Mouse (Mus musculus): Measurements from ENCODE around the gene Rab26. TPM values are rescaled to one million over a fixed set of nuclear protein-coding genes. Genes with fewer than 3 reads are reported as not detected.

Rab26 gene
- total RNA-seq, 2 experiments from 2014 or later, result 12.2 to 12.5 TPM

- no peak for DNase-seq
- intact Hi-C loops (cut with DNase I), result no loop called here
These were observed 19.4 kb downstream of the Rab26 start for GRCm38 (mm10) chr17:24514270-24515257.

DNA sequence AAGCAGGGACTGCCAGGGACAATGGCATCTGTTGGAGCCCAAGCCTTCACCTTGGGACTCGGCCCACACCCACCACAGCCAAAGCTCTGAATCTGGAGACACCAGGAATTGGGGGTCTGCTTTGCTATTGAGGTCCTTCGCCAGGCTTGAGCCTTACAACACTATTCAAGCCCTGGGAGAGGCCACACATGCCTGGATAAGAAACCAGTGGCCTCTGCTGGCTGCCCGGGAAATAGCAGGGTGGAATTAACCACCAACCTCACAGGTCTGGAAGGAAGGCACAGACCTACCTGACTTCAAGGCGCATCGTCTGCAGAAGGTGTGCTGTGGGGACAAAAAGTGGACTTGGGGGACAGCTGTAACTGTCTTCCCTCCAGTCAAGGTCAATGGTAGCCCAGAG, 20.4 kb downstream of the Rab26 start:
- intact Hi-C loops (cut with DNase I), result no loop called here
- DNase-seq, result peak; percentile 69

DNA sequence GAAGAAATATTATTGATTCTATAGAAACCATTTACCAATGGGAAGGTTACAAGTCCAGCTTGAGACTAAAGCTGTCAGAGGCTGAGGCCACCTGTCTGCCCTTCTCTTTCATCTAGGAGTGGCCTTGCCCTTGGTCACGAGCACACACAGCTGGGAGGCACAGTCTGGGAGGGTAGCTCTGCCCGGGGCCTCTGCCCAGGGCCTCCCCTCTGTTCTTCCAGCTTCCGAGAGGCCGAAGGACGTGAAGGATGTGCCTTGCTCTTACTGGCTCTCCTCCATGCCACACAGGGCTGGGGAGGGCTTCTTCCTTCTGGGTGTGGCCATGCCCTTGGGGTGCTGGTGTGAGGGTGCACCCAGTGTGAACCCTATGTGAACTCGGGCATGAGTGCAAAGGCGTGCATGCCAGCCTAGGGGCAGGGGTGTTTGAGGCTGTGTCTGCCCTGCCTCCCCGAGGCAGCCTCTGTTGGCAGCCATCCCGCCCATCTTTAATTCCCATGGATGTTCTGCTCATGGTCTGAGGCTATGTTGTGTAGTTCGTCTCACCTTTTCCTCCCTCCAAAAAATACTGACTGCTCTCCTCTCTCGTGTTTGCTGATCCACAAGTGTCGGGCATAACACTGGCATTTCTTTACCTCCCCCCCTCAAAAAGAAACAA, 26.1 kb downstream of the Rab26 start:
- no peak for DNase-seq

DNA sequence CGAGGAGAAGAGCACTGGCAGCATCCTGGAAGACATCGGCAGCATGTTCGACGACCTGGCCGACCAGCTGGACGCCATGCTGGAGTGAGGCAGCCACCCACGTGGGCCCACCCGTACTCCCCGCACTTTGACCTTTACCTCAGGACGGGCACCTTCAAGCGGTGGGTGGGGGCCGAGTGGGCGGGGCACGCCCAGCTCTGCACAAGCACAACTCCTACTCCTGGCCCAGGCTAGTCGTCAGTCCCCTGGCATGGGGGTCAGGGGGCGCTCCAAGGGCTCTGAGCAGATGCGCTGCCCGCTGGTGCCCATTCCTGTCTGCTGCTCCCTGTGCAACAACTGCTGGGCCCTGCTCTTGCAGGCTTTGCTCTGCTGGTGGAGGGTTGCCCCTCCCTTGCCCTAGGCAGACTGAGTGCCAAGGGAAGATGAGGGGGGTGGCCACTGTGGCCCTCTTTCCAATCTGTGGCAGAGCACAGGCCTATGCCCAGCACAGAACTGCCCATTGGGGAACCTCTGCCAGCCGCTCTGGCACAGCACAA, 26.8 kb downstream of the Rab26 start:
- DNase-seq, result peak; percentile 60
- intact Hi-C loops (cut with DNase I), result no loop called here

More for the DNA sequence above, 26.1 kb downstream of the Rab26 start:
- intact Hi-C loops (cut with DNase I), result no loop called here

DNA sequence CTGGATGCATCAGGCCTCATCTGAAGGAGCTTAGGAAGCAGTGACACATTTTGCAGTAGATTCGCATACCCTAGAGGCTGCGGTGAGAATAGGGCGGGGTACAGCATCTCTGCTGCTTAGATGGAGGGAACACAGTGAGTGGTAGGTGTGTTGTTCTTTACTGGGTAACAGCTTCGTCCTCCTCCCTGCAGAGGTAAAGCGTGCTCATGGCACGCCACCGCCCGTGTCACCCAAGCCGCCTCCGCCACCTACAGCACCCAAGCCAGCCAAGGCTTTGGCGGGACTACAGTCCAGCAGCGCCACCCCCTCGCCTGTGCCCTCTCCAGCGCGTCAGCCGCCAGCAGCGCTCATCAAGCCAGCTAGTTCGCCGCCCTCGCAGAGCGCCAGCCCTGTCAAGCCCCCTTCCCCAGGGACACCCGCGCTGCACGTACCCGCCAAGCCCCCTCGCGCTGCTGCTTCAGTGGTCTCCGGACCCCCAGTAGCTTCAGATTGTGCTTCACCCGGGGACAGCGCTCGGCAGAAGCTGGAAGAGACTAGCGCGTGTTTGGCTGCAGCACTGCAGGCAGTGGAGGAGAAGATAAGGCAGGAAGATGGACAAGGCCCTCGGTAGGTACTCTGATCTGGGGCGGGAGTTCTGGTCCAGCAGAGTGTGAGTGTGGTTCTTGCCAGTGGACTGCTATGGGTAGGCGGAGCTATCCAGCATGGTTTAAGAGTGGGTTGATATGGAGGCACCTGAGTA, 27.5 kb downstream of the Rab26 start:
- intact Hi-C loops (cut with DNase I), result no loop called here
- DNase-seq, result peak; percentile 53

DNA sequence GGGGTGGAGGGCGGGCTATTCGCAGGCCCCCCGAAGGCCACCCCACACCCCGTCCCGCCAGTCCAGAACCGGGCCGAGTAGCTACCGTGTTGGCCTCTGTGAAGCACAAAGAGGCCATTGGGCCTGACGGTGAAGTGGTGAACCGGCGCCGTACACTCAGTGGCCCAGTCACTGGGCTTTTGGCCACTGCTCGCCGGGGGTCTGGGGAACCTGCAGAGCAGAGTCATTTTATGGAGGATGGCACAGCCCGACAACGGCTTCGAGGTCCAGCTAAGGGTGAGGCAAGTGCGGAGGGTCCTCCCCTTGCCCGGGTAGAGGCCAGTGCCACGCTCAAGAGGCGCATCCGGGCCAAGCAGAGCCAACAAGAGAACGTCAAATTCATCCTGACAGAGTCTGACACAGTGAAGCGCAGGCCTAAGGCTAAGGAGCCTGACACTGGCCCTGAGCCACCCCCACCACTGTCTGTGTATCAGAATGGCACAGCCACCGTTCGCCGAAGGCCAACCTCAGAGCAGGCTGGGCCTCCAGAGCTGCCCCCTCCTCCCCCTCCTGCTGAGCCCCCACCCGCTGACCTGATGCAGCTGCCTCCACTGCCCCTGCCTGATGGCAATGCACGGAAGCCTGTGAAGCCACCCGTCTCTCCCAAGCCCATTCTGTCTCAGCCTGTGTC, 28.6 kb downstream of the Rab26 start:
- peak; percentile 56 for DNase-seq
- intact Hi-C loops (cut with DNase I), result no loop called here

- intact Hi-C loops (cut with DNase I), result no loop called here
These were observed 29.9 kb downstream of the Rab26 start for GRCm38 (mm10) chr17:24504085-24504484.

DNA sequence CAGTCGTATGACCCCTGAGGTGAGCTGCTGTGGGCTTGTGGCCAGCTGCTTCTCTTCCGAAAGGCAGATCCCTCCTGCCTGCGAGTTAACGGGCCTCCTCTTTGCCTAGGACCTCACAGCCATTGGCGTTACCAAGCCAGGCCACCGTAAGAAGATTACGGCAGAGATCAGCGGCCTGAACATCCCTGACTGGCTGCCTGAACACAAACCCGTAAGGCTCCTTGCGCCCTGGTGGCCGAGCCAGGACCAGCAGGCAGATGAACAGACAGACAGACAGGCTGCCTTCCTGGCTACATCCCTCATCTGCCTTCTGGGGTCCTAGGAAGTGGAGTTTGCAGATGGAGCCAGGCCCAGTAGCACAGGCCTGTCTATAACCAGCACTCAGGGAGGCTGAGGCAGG, 31.8 kb downstream of the Rab26 start:
- no peak for DNase-seq
- intact Hi-C loops (cut with DNase I), result no loop called here

More at GRCm38 (mm10) chr17:24504085-24504484, 29.9 kb downstream of the Rab26 start:
- no peak for DNase-seq

GRCm38 (mm10) chr17:24496026-24496425, 38.0 kb downstream of the Rab26 start:
- intact Hi-C loops (cut with DNase I), result no loop called here
- DNase-seq, result no peak

GRCm38 (mm10) chr17:24495443-24495842, 38.6 kb downstream of the Rab26 start:
- DNase-seq, result peak; percentile 64
- intact Hi-C loops (cut with DNase I), result no loop called here

- DNase-seq, result peak; percentile 76
- intact Hi-C loops (cut with DNase I), result no loop called here
These were observed 39.2 kb downstream of the Rab26 start for GRCm38 (mm10) chr17:24494627-24495335.

GRCm38 (mm10) chr17:24490399-24490798, 43.6 kb downstream of the Rab26 start:
- intact Hi-C loops (cut with DNase I), result no loop called here
- DNase-seq, result no peak

DNA sequence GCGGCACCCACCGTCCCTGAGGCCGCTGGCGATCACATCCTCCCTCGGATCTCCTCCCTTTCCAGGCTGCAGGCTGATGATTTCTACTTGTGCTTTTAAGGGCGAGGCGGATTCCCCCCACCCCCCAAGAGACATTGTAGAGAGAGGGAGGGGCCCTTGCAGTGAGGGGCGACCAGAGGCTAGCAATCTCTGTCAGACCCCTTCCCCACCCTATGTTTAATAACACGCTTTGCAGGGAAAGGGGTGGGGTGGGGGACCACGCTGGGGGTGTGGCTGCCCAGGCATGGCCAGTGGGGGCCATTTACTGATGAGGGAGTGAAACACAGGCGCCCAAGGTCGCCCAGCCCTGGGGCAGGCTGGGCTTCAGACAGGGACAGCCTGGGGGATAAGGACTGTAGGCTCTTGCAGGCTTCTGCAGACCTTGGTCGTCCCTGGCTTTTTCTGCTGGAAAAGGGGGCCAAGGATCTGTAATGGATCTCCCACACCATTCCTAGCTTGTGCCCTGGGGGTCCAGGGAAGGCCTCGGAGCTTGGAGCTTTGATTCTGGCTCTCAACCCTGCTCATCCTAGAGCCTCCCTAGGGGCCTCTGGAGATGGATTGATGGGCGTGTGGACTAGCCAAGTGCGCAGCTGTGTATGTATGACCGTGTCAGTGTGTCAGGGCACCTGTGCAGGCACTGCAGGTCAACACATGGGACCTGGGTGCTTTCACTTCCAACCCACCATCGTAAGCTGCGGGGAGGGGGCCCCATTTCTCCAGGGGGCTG, 44.6 kb downstream of the Rab26 start:
- no peak for DNase-seq
- intact Hi-C loops (cut with DNase I), result no loop called here

DNA sequence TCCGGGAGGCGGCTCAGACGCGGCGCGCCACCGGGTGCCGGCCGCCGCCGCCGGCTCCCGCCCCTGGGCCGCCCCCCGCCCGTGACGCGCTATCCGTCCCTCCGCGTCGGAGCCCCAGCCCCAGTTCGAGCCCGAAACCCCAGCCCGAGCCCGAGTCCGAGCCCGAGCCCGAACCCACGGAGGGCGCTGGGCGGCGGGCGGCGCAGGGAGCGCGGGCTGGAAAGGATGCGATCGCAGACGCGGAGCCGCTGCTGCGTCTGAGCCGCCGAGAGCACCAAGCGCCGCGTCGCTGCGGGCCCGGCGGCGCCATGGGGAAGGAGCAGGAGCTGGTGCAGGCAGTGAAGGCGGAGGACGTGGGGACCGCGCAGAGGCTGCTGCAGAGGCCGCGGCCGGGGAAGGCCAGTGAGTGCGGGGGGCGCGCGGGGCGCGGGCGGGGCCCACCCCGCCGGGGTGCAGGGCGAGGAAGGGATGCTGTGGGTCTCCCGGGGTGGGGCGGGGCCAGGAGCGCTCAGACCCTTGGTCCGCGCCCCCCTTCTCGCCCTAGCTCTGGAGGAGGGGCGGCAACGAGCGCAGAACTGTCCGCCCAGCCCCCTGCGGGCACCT, 45.2 kb downstream of the Rab26 start:
- DNase-seq, result peak; percentile 50
- intact Hi-C loops (cut with DNase I), result no loop called here

- DNase-seq, result peak; percentile 61
- intact Hi-C loops (cut with DNase I), result no loop called here
These were observed 45.8 kb downstream of the Rab26 start, which contains the start of gene Caskin1 for GRCm38 (mm10) chr17:24488186-24488661. Gene Caskin1, plus strand, starts transcription at chr17:24488601.

DNA sequence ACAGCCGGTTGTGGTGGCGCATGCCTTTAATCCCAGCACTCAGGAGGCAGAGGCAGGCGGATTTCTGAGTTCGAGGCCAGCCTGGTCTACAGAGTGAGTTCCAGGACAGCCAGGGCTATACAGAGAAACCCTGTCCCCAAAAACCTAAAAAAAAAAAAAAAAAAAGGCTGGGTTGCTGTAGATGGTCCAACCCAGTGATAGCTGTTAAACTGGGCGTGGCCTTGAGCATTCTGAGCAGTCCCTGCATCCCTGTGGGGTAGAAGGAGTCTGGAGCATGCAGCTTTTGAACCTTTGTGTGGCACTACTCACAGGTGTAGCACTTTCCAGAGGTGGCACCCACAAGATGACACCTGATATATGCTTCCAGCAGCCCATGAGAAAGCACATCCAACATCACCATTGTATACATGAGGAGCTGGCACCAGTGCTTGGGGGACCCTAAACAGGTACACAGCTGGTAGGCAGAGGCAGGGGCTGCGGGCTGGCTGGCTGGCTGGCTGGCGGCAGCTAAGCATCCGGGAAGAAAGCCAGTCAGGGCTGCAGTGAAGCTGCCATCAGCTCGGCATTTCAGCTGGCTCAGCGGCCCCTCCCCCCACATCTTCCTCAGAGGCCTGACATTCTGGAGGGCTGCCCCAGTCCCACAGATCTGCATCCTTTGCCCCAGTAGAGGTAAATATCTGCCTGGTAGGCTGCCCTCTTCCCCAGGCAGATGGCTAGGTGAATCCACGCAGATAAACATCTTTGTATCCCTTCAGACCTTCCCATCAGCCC, 48.7 kb downstream of the Rab26 start:
- intact Hi-C loops (cut with DNase I), result no loop called here
- peak; percentile 84 for DNase-seq

DNA sequence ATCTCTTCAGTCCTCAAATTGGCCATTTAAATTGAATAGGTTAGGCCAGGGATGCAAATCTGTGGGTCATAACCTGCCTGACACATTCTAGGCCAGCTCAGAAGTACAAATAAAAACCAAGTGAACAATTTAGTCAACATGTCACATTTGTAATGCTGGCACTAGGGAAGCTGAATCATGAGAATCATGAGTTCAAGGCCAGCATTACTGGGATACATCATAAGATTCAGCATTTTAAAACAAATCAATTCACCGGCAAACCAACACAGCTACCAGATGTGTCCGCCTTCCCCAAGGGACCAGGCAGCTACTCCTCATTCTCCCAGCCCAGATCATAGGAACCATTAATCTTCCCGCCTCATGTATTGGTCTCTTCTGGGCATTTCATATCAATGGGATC, 50.5 kb downstream of the Rab26 start:
- intact Hi-C loops (cut with DNase I), result no loop called here

More for the DNA sequence above, 50.5 kb downstream of the Rab26 start:
- DNase-seq, result no peak
